Mouse (Mus musculus): ENCODE data around the gene Fer. TPM values are rescaled to one million over a fixed set of nuclear protein-coding genes. Genes with fewer than 3 reads are reported as not detected.
"Not testable (repeated sequence)": the region's sequence is repeated elsewhere in the genome, so short reads cannot be mapped to it uniquely, and the experiment has no call there.

Gene Fer
- polyA plus RNA-seq, 1 experiment from 2014 or later: 34.0 TPM

DNA sequence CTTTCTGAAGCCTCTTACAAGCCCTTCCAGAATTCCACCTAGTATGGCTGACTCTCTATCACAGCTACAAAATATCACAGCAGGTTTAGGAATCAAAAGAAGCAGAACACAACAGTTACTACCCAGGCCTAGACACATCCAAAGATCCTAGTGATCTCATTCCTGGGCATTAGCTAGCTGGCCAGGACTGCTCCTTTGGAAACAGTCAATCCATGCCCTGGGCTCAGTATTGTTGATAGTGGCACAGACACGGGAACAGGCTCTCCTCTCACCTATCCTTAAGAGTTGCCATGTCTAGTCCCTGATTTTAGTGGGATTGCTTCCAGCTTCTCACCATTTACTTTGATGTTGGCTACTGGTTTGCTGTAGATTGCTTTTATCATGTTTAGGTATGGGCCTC lies 20.6 kb upstream of the Fer start:
- ATAC-seq (ENCODE audit: low read depth): no peak
- H3K9ac ChIP-seq: no peak overlapping the region
- no peak overlapping the region for H3K4me3 ChIP-seq
- no peaks in the 10 kb centered on the region for H3K9me3 ChIP-seq
- no peaks in the 10 kb centered on the region for H3K27me3 ChIP-seq
- H3K4me1 ChIP-seq (replicated peaks): peaks cover 6% of the 10 kb centered on the region; the same call in 1 of the 2 replicates
- 93% methylated on average over 1 of the region's 1 CpGs for WGBS
- H3K4me2 ChIP-seq: no peak overlapping the region
- H3K27ac ChIP-seq (replicated peaks): no peak overlapping the region
- no peaks in the 10 kb centered on the region for H3K36me3 ChIP-seq

DNA sequence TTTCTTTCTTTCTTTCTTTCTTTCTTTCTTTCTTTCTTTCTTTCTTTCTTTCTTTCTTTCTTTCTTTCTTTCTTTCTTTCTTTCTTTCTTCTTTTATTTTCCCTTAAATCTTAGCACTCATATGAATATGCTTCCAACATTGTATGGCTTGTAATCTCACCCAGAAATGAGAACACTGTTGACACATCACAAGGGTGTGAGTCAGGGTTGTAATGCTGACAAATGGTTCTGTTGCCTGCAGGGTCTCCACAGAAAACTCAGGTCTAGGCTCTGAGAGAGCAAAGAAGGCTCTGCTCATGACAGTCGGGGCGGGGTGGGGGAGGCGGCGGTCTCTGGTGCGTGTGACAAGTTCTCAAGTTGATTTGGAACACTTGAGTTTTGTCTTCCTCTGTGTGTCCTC lies 17.9 kb upstream of the Fer start:
- no peak overlapping the region for H3K27ac ChIP-seq (replicated peaks)
- no peak for ATAC-seq (ENCODE audit: low read depth)
- 72% methylated on average over 5 of the region's 5 CpGs for WGBS
- H3K4me3 ChIP-seq: no peak overlapping the region
- no peaks in the 10 kb centered on the region for H3K36me3 ChIP-seq
- no peaks in the 10 kb centered on the region for H3K9me3 ChIP-seq
- H3K4me1 ChIP-seq (replicated peaks): peaks cover 5% of the 10 kb centered on the region
- no peak overlapping the region for H3K9ac ChIP-seq
- H3K4me2 ChIP-seq: no peak overlapping the region
- no peaks in the 10 kb centered on the region for H3K27me3 ChIP-seq

DNA sequence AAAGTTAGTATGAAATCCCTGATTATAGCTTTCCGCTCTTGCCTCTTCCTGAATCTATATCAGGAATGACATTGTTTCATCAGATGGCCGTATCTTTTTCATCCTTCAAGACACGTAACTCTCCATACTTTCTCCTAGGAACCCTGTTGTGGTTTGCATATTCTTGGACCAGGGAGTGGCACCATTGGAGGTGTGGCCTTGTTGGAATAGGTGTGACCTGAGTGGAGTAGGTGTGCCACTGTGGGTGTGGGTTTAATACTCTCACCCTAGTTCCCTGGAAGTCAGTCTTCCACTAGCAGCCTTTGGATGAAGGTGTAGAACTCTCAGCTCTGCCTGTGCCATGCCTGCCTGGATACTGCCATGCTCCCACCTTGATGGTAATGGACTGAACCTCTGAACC lies 17.1 kb upstream of the Fer start:
- 96% methylated on average over 3 of the region's 3 CpGs for WGBS
- not testable (repeated sequence) for H3K27me3 ChIP-seq; H3K27ac ChIP-seq (replicated peaks); H3K4me2 ChIP-seq; H3K9ac ChIP-seq; H3K36me3 ChIP-seq; H3K9me3 ChIP-seq; H3K4me3 ChIP-seq; ATAC-seq (ENCODE audit: low read depth); H3K4me1 ChIP-seq (replicated peaks)

DNA sequence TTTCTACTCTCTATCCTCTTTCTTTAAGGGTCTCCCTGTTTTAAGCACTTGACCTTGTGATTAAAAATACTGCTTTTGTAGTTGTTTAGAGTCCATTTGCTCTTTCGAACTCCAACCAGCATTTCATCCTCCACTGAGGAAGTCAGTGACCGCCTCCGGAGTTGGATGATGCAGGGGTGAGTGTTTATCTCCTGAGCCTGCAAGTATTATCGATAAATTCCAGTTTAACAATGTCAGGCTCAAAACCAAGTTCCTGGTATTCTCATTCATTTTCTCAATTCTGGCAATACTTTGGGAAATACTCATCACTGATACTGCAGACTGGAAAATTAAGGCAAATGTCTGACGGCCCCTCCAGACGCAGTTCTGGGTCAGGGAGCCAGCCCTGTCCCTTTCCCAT lies 13.7 kb upstream of the Fer start:
- Histone ChIP-seq H3K4me1 (replicated peaks) (peaks cover 5% of the 10 kb centered on the region), H3K9ac (peak overlapping the region; percentile 83), H3K27ac (replicated peaks) (peak overlapping the region; percentile 78), H3K27me3 (no peaks in the 10 kb centered on the region), H3K36me3 (no peaks in the 10 kb centered on the region), H3K4me2 (peak overlapping the region; percentile 61), H3K9me3 (no peaks in the 10 kb centered on the region), H3K4me3 (peak overlapping the region; percentile 66)
- peak; percentile 66 for ATAC-seq (ENCODE audit: low read depth)
- WGBS: 7% methylated on average over 6 of the region's 6 CpGs

DNA sequence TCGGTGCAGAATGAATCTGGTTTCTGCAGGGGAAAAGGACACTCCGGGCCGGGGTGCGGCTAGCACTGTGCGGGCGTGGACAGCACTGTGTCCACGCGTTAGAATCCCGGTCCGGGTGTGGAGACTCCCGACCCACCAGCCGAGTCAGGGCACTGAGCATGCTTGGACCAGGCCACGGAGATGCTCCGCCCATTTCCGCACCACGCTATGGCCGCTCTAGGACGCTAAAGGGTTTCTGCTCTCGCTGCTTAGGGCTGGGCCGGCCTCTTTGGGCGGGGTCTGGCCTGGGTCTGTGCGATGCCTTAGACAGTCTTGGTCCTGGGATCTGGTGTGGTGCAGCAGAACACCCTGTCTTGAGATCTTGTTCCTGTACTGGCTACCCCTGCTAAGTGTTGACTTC lies 13.3 kb upstream of the Fer start:
- Histone ChIP-seq H3K9me3 (no peaks in the 10 kb centered on the region), H3K27ac (replicated peaks) (peak overlapping the region; percentile 78), H3K36me3 (no peaks in the 10 kb centered on the region), H3K9ac (peak overlapping the region; percentile 83), H3K4me1 (replicated peaks) (peaks cover 5% of the 10 kb centered on the region), H3K4me2 (peak overlapping the region; percentile 61), H3K4me3 (peak overlapping the region; percentile 66), H3K27me3 (no peaks in the 10 kb centered on the region)
- WGBS: under 1% methylated on average over 22 of the region's 22 CpGs
- peak; percentile 99 for ATAC-seq (ENCODE audit: low read depth)

DNA sequence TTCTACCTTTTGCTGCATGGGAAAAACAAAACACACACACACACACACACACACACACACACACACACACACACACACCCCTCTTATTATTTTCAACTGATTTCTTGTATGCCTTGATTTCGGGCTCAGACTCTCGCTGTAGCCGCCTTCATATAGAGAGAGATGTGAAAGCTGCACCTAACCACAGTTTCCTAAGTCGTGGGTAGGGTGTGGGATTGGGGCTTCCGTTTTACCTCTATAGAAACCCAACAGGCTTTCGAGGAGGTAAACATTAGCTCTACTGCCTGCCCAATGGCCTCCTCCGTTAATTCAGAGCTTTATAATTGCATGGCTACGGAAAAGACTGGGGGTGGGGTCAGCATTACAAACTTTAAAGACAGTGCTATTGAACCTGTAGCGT lies 12.8 kb upstream of the Fer start:
- no peaks in the 10 kb centered on the region for H3K27me3 ChIP-seq
- H3K4me2 ChIP-seq: peak overlapping the region; percentile 61
- ATAC-seq (ENCODE audit: low read depth): peak; percentile 9; the same call in 1 of the 2 replicates
- H3K27ac ChIP-seq (replicated peaks): no peak overlapping the region
- no peaks in the 10 kb centered on the region for H3K36me3 ChIP-seq
- peaks cover 5% of the 10 kb centered on the region for H3K4me1 ChIP-seq (replicated peaks)
- H3K4me3 ChIP-seq: peak overlapping the region; percentile 66; the same call in 1 of the 2 replicates
- WGBS: 89% methylated on average over 9 of the region's 9 CpGs
- H3K9me3 ChIP-seq: no peaks in the 10 kb centered on the region
- no peak overlapping the region; the same call in 1 of the 2 replicates for H3K9ac ChIP-seq

DNA sequence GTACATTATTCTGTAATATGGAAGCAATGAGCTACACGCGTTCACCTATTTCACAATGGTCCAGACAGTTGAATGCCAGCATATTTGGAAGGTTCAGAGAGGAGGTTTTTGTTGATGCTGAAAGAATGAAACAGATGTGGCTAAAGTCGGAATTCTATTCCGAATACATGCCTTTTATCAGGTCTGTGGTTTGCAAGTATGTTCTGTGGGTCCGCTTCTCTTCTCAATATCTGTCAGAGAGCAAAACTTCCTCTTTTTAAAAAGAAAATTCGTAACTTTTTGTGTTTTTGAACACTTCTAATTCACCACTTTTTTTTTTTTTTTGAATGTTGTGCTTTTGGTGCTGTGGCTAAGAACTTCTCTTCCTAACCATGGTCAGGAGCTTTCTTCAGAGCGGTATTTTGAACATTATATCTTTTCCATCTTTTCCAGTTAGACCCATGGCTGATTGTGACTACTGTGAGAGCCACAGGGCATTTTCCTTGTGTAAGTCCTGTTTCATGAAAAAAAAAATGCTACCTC lies 5.8 kb upstream of the Fer start:
- H3K9ac ChIP-seq: no peak overlapping the region
- H3K4me1 ChIP-seq (replicated peaks): 0 out of 2 replicates have a peak, but pooled peaks cover 3% of the 10 kb centered on the region
- H3K27ac ChIP-seq (replicated peaks): no peak overlapping the region
- no peaks in the 10 kb centered on the region for H3K9me3 ChIP-seq
- no peak overlapping the region for H3K4me2 ChIP-seq
- no peaks in the 10 kb centered on the region for H3K36me3 ChIP-seq
- no peaks in the 10 kb centered on the region for H3K27me3 ChIP-seq
- 90% methylated on average over 7 of the region's 7 CpGs for WGBS
- no peak for ATAC-seq (ENCODE audit: low read depth)
- no peak overlapping the region for H3K4me3 ChIP-seq

DNA sequence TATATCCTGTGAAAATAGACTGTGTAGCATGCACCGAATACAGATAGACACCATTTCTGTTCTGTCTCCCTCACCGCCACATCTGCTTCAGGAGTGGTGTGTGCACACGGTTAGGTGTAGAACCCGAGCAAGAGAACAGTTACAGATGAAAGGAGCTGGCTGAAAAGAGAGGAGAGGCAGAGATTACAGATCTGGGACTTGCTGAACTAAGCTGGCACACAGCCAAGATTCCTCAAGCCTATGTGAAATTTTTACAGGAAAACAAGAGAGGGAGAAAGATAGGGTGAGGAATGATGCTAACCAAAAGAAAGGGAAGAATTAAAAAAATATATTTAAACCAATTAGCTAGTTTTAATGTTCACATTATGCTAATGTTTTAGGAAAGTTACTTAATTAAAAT lies 1.9 kb upstream of the Fer start:
- no peak overlapping the region for H3K4me2 ChIP-seq
- no peaks in the 10 kb centered on the region for H3K27me3 ChIP-seq
- no peak for ATAC-seq (ENCODE audit: low read depth)
- peaks cover 21% of the 10 kb centered on the region for H3K4me1 ChIP-seq (replicated peaks)
- H3K4me3 ChIP-seq: no peak overlapping the region
- no peak overlapping the region for H3K27ac ChIP-seq (replicated peaks)
- no peaks in the 10 kb centered on the region for H3K36me3 ChIP-seq
- H3K9ac ChIP-seq: no peak overlapping the region
- no peaks in the 10 kb centered on the region for H3K9me3 ChIP-seq
- WGBS: 63% methylated on average over 4 of the region's 4 CpGs

DNA sequence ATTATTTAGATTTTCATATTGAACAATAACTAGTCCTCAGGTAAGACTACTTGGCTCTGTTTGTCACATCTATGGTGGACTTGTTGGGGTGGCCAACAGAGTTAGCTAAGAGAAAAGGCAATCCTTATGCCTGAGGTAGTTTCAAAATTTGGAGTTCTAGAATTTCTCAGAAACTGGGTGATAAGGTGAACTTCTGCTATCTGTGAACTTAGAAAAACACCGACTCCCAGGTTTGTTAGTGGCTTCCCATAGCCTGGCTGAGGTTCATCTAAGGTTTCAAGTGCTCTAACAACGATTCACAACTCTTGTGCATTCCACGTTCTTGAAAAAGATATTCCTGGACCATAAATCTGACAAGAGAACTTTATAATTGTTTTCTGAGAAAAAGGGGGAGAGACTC lies 463 bp upstream of the Fer start:
- peak overlapping the region; percentile 91 for H3K4me2 ChIP-seq
- 63% methylated on average over 3 of the region's 3 CpGs for WGBS
- no peaks in the 10 kb centered on the region for H3K9me3 ChIP-seq
- no peak overlapping the region for H3K4me3 ChIP-seq
- no peaks in the 10 kb centered on the region for H3K27me3 ChIP-seq
- ATAC-seq (ENCODE audit: low read depth): no peak
- H3K4me1 ChIP-seq (replicated peaks): peaks cover 21% of the 10 kb centered on the region
- no peak overlapping the region for H3K27ac ChIP-seq (replicated peaks)
- H3K36me3 ChIP-seq: no peaks in the 10 kb centered on the region
- no peak overlapping the region for H3K9ac ChIP-seq

DNA sequence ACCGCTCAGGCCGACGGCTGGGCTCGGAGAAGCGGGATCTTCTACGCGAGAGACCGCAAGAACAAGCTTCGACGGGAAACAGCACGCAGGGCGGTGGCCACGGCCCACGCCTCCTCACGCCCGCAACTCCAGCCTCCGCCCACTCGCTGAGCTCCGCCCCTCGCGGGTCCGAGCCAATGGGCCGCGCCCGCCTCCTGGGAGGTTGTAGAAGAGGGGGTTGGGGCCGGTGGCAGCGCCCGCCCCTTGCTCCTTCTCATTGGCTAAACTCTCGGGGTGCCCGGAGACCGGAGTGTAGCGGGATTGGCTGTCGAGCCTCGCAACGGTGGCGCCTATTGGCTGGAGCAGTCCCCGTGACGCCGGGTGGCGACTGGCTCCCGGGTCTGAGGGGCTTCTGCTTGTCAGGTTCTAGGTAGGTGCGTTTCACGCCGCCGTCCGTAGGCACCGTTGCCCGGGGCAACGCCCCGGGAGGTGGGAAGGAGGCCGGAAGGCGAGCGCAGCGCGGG lies 836 bp downstream of the Fer start, which contains the start of gene A930002H24Rik:
TSS of gene A930002H24Rik (minus strand) at position 145 of the 503 bp plus-strand sequence.
- Histone ChIP-seq H3K36me3 (no peaks in the 10 kb centered on the region), H3K9me3 (no peaks in the 10 kb centered on the region), H3K4me3 (peak within 1 kb of the TSS; percentile 88), H3K27me3 (no peaks in the 10 kb centered on the region), H3K27ac (replicated peaks) (peak within 1 kb of the TSS; percentile 95), H3K9ac (peak within 1 kb of the TSS; percentile 95), H3K4me2 (peak within 1 kb of the TSS; percentile 91), H3K4me1 (replicated peaks) (peaks cover 21% of the 10 kb centered on the region)
- WGBS: under 1% methylated on average over 55 of the region's 55 CpGs
- peak; percentile 99 for ATAC-seq (ENCODE audit: low read depth)

DNA sequence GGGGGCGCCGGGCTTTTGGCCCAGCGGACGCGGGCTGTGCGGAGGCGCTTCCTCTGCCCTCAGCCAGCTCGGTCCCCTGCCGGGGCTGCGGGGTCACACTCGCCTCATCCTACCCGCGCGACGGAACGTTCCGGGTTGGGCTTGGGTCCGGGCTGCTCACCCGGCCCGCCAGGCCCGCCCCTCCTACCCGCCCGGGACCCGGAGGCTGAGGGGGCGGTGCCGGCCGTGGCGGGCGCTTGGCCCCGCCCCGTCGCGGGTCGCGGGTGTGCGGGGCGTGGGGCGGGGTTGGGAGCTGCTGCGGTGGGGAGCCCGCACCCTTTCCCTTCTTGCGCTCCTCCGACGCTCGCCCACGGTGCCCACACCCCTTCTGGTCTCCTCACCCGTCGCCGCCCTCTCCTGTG lies 1.3 kb downstream of the Fer start:
- 2% methylated on average over 29 of the region's 48 CpGs for WGBS
- Histone ChIP-seq H3K27ac (replicated peaks) (peak overlapping the region; percentile 95), H3K4me1 (replicated peaks) (peaks cover 21% of the 10 kb centered on the region), H3K4me2 (peak overlapping the region; percentile 91), H3K36me3 (no peaks in the 10 kb centered on the region), H3K4me3 (peak overlapping the region; percentile 88), H3K27me3 (no peaks in the 10 kb centered on the region), H3K9ac (peak overlapping the region; percentile 95), H3K9me3 (no peaks in the 10 kb centered on the region)
- ATAC-seq (ENCODE audit: low read depth): peak; percentile 85

DNA sequence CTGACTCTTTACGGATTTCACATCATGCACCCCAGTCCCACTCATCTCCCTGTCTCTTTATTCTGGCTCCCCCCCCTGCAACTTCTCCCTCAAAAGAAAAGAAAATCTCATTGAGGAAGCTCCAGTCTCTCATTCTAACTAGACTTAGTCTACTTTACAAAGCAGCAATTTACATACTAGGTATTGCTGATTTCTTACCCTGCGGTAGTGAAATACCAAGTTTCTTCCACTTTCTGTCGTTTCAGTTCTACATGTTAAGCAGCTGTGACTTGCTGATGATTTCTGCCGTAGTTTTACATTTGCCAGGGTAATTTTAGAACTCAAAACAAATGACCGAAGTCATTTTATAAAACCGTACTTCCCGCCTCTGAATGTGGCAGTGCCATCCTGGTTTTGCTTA lies 8.9 kb downstream of the Fer start:
- H3K9ac ChIP-seq: no peak overlapping the region
- no peaks in the 10 kb centered on the region for H3K27me3 ChIP-seq
- H3K4me1 ChIP-seq (replicated peaks): no peaks in the 10 kb centered on the region
- H3K27ac ChIP-seq (replicated peaks): no peak overlapping the region
- no peaks in the 10 kb centered on the region for H3K36me3 ChIP-seq
- H3K4me2 ChIP-seq: no peak overlapping the region
- ATAC-seq (ENCODE audit: low read depth): no peak
- 95% methylated on average over 7 of the region's 7 CpGs for WGBS
- H3K9me3 ChIP-seq: no peaks in the 10 kb centered on the region
- no peak overlapping the region for H3K4me3 ChIP-seq

DNA sequence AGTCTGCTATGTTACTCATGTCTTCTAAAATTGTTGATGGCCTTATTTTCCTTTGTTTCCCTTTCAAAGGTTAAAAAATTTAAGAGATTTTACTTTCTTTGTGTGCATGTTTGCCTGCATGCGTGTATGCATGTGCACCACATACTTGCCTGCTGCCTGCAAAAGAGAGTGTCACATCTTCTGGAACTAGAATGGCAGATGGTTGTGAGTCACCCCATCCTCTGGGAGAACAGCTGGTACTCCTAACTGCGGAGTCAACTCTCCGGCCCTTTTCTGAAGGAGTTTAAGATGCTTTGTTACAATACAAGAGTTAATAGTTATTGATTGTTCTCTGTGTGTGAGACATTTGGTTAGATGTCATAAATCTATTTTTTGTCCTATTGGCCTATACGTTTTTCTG lies 16.0 kb downstream of the Fer start:
- no peaks in the 10 kb centered on the region for H3K27me3 ChIP-seq
- H3K9me3 ChIP-seq: no peaks in the 10 kb centered on the region
- no peak for ATAC-seq (ENCODE audit: low read depth)
- no peak overlapping the region for H3K27ac ChIP-seq (replicated peaks)
- 66% methylated on average over 4 of the region's 4 CpGs for WGBS
- H3K4me2 ChIP-seq: no peak overlapping the region
- H3K36me3 ChIP-seq: no peaks in the 10 kb centered on the region
- no peak overlapping the region for H3K4me3 ChIP-seq
- no peaks in the 10 kb centered on the region for H3K4me1 ChIP-seq (replicated peaks)
- H3K9ac ChIP-seq: no peak overlapping the region

Data from neural tube, embryonic 13.5 days (tissue).